Mouse (Mus musculus) common myeloid progenitor, adult 5-6 weeks (primary cell): ENCODE data around the gene Map3k3. TPM values are rescaled to one million over a fixed set of nuclear protein-coding genes. Genes with fewer than 3 reads are reported as not detected.
"Not testable (repeated sequence)": the region's sequence is repeated elsewhere in the genome, so short reads cannot be mapped to it uniquely, and the experiment has no call there.

Experiments
- ATAC-seq: replicated peaks from 2 replicates; pipeline ENCODE4 v1.8.0; 2016; ENCODE audit warnings: low read depth, mild to moderate bottlenecking, moderate TSS enrichment, inconsistent platforms; ENCODE audit not compliant: poor library complexity, severe bottlenecking
- total RNA-seq: library from RNA; stranded (forward); fragments of 200-1000, 187-1606 nt; gene quantifications from 2 replicates; pipeline ENCODE4 v1.2.3, GENCODE M21; 2017

Gene Map3k3
- total RNA-seq, 1 experiment from 2014 or later: 28.0 TPM

DNA sequence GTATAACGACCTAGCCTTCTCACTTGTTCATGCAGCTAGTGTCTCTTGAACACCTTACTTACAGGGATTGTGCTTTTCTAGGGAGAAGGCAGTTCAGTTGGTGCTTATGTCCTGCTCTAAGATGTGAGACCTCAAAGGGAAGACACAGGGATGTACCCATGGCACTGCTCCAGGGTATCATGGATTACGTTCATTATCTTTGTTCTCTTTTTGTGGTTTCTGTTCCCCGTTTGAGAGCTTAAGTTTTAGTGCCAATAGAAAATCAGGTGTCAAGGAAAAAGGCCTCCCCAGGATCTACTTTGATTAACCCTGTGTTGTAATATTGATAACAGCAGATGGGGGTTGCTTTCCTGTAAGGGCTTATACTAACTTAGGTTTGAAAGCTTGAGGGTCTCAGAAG lies 10.6 kb upstream of the Map3k3 start:
- ATAC-seq: no peak

DNA sequence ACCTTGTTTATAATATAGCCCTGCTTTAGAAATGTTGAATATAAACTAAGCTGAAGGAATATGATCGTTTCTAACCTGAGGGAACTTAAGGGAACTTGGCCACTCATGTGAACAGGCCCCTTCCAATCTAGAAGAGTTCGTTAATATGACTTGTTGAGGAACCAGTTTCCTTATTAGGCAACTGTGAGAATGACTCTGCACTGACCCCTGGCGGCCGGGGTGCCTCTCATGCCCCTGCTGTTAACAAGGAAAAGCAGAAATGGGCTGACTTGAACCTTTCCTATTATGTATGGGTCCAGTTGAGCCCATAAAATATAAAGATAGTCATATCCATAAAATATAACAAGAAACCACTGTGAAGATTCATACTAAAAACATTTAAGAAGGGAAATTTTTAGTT lies 8.1 kb upstream of the Map3k3 start:
- ATAC-seq: peak; percentile 95

DNA sequence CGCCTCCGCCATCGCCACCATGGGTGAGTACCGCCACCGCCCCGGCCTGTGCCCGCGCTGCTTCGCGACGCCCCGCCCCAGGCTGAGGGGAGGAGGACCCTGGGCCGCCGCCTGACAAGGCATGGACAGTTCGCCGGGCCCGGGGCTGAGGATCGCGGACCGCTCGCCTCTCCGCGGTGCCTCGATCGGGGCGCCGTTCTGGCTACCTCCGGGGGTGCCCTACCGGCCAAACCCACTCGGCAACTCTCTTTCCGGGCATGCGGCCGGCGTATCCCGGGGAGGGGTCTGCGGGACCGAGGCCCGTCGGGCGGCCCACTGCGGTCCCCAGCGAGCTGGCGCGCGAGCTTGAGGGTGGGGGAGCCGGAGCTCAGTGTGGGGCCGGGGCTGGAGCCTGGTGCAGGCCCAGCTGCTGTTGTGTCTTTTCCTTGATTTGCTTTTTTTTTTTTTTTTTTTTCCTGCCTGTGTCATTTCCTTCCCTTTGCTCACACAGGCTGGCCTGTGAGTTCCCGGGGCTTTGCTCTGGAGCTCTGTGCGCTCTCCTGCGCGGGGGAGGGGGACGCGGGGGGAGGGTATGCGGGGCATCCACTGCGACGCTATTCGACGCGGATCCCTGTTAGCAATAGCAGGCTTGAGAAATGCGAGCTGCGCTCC lies 623 bp downstream of the Map3k3 start:
- ATAC-seq: 0 out of 2 replicates have a peak, but pooled peaks have one; percentile 17

DNA sequence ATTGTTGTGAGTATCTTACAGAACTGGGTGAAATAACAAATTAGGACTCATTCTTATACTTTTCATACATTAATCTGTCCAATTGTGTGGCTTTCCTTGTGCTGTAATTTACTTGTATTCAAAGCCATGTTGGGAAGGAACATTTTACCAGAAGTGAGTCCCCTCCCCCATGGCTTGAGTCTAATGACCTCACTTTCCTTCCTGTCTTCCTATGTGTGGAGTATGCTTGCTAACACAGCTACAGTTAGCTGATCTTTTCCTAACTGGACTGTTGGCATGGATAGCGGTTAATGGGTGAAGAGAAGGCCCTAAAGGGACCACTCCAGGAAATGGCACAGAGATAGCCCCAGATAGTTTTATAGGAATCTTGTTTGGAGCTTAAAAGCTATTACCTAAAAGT lies 13.8 kb downstream of the Map3k3 start:
- ATAC-seq: no peak

DNA sequence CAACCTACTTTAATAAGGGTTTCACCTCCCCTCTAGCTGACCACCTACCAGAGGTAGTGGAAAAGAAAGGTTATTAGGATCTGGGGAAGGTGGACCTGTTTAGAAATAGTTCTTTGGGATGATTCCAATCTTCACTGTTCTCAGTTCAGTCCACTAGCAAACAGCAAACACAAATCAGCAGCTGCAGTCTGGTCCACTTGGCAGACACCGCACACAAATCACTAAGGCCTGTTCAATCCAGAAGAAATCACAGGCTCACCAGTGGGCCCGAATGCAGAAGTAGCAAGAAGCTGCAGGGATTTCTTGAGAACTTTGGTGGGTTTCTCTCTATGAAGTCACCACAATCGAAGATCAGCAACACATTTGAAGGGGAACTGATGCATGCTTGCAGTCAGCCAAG lies 18.5 kb downstream of the Map3k3 start:
- ATAC-seq: no peak

DNA sequence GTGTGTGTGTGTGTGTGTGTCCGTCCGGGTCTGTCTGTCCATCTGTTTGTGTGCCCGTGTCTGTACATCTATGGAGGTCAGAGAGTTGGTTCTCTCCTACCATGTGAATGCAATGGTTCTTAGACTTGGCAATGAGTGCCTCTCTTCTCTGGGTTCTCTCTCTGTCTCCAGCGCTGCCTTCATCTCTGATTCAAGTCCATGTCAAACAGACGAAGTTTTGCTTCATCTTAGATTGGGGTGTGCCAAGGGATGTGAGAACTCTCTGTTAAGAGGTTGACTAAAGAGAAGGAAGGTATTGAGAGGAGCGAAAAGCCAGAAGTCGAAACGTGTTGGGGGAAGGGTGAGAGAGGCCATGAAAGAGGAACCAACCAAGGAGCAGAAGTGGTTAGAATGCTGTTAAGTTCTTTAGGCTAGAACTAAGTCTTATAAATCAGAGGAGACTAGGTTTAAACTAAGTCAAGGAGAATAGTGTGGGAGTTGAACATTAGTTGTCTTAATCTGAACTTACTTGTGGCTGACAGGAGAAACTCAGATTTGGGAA lies 21.7 kb downstream of the Map3k3 start:
- ATAC-seq: peak; percentile 94

DNA sequence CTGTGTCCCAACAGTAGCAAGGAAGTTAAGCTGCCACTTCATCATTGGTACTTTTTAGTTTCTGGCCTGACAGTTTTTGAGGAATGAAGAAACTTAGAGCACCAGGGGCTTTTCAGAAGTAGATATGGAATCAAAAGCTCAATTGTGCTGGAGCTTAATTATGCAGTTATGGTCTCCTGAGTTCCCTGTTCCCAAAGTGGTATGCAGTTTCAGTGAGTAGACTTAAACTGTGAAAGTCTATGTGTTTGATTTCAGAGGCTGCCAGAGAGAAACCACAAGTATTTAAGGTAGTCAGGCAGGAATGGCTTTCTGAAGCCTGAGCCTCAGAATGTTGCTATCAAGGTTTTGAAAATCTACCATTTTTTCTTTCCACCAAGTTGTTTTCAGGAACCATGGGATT lies 27.3 kb downstream of the Map3k3 start:
- no peak for ATAC-seq

DNA sequence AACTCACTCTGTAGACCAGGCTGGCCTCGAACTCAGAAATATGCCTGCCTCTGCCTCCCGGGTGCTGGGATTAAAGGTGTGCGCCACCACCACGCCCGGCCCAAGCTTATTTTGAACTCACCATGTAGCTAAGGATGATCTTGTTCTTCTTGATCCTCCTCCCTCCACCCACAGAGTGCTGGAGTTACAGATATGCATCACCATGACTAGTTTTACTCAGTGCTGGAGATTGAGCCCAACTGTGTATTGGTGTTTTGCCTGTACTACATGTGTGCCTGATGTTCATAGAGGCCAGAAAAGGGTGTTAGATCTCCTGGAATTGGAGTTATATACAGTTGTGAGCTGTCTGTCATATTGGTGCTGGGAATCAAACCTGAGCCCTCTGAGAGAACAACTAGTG lies 37.8 kb downstream of the Map3k3 start:
- no peak for ATAC-seq

DNA sequence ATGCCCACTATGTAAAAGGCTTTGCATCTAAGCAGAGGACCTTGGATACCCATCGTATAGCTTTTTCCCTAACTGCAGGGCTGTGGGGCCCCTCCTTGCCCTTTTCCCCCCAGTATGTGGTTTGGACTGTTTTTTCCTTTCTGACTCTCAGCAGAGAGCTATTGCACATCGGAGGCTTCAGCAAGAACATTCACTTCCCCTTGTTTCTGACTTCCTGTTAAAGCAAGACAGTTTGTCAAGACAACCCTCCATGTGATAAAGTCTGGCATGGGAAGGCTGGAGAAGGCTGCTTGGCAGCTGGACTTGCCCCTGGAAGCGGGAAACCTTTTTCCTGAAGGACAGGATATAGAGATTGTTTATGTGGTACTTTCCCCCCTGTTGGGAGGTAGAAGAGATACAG lies 38.3 kb downstream of the Map3k3 start:
- ATAC-seq: peak; percentile 97

DNA sequence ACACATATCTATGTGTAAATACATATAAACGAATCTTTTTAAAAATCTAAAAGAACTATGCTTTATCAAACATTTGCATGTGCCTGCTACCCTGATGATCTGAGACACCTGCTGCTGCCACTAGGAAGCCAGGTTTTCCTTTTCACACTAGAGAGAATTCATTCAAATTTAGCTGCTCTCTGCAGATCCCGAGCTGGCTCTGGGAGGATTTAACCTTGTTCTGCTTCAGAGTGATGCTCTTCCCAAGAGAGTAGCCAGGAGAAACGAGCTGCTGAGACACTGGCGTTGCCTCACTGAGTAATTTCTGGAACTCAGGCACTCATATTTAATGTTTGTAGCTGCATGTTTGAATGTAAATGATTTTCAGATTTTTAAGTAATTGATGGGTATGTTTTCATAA lies 40.4 kb downstream of the Map3k3 start:
- no peak for ATAC-seq

DNA sequence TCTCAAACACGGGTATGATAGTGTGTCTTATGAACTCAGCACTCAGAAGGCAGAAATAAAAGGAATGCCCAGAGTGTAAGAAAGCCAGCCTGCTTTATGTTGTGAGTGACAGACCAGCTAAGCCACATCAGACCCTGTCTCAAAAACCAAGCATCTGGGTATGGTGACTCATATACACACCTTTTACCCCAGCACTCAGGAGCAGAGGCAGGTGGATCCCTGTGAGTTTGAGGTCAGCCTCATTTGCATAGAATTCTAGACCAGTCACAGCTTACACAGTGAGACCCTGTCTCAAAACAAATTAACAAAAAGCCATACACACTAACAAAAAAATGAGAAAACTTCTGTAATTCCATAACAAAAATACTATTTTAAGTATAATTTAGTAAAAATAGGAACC lies 41.4 kb downstream of the Map3k3 start:
- no peak for ATAC-seq

DNA sequence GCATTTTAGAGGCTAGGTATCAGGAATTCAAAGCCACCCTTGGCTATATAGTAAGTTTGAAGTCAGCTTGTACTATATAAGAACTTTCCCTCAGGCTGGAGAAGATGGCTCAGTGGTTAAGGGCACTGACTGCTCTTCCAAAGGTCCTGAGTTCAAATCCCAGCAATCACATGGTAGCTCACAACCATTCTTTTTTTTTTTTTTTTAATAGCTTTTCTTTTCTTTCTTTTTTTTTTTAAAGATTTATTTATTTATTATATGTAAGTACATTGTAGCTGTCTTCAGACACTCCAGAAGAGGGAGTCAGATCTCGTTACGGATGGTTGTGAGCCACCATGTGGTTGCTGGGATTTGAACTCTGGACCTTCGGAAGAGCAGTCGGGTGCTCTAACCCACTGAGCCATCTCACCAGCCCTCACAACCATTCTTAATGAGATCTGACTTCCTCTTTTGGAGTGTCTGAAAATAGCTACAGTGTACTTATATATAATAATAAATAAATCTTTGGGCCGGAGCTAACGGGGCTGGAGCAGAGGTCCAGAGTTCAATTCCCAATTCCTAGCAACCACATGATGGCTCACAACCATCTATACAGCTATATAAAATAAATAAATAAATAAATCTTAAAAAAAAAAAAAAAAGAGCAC lies 42.4 kb downstream of the Map3k3 start:
- ATAC-seq: not testable (repeated sequence)

DNA sequence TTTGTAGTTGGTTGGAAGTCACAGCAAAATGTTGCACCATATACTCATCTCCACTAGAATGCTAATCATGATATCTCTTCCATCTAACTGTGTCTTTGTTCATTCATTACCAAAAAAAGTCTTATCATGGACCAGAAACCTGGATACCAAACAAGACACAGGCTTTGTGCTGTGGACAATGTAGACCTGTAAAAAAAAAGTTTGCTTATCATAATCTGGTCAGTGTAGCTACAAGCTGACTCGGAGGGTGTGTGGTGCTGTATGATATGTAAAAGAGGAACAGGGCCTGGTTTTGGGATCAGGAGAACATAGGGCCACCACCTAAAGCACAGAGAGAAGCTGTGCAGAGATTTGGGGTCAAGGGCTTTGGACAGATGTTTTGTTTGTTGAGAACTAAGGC lies 45.1 kb downstream of the Map3k3 start:
- ATAC-seq: peak; percentile 79

DNA sequence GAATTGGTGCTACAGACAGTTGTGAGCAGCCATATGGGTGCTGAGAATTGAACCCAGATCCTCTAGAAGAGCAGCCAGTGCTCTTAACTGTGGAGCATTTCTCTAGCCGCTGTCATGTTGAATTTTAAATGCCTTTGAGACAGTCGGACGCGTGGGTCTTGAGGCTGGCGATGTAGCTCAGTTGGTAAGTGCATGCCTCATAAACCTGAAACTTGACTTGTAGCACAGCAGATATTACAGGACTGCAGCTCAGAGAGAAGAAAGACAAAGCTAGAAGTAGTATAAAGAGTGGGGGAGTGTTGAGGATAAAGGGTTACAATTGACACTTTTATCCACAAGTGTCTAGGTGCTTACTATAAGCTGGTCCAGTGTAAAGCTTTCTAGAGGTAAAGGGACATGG lies 48.1 kb downstream of the Map3k3 start:
- no peak for ATAC-seq

DNA sequence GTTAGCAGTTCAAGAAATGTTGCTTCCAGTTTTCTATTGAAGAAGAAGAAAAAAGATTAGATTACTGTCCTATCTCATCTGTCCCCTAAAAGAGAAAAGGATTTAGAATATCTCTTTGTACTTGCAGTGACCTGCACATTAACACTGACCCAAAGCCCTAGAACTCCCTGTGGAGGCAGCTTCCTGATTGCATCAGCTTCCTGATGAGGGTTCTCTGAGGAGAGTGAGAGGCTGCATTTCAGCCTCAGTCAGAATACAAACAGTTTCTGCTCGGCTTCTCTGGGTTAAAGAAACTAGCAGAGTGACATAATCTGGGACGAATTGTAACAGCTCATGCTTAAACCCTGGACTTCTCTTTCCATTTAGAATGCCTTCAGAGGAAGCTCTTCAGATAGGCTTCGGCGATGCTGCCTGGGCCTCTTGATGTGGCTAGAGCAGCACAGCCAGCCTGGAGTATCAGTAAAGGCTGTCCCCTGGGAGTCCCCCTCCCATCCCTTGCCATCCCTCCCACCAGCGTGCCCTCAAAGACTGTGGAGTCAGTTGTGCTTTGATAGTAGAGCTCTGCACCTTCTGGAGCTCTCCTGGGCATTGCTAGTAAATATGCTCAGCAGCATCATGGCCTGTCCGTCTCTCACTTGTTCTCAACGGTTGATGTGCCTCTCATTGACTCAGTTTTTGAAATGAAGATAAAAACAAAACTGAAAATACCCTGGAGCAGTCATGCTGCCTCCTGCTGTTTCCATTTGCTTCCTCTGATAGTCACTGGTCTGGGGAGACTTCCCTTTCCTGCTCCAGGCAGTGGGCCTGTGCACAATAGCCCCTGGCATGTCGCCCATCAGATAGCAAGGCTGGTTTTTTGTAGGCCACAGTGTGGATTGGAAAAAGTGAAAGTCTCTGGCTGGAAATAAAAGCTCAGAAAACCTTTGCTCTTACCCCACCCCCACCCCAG lies 50.4 kb downstream of the Map3k3 start:
- peak; percentile 94 for ATAC-seq

DNA sequence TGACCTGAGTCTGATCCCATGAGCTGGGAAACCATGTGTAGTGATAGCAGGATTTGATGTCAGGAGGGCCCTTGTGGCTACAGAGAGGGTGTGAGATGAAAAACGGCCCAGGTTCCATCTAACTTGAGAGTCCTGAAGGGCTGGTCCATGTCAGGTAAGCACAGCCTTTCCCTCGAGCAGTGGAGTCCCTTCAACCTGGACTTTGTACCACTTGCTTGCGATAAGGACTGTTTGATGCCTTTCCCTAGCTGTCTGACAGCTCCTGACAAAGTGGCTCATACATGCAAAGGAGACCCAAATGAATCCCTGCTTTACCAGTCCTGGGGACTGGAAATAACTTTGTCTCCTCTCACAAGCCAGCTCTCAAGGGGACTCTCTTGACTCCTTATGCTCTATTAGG lies 66.8 kb downstream of the Map3k3 start:
- ATAC-seq: no peak

DNA sequence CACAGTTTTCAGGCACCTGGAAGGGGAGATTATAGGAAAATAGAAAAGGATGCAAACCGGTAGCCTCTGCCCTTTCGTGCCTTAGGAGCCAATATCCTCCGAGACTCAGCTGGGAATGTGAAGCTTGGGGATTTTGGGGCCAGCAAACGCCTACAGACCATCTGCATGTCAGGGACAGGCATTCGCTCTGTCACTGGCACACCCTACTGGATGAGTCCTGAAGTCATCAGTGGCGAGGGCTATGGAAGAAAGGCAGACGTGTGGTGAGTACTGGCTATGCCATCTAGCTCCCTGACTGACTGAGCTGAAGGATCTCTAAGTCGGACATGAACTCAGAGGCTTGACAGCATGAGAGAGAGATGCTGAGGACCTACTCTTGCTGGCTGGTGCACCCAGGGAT lies 67.7 kb downstream of the Map3k3 start:
- ATAC-seq: no peak

DNA sequence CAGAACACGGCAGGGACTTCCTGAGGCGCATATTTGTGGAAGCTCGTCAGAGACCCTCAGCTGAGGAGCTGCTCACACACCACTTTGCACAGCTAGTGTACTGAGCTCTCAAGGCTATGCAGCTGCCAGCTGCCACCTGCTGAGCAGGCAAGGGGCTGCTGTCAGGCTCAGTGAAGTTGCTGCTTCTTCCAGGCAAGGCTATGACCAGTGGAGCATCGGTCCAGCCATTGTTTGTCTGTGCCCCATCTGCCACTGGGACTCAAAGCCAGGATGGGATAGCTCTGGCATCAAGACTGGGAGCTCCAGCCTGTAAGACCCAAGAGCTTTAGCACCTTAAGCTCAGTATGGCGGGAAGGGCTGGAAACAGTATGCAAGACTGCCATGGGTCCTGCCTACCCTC lies 69.7 kb downstream of the Map3k3 start:
- ATAC-seq: no peak

DNA sequence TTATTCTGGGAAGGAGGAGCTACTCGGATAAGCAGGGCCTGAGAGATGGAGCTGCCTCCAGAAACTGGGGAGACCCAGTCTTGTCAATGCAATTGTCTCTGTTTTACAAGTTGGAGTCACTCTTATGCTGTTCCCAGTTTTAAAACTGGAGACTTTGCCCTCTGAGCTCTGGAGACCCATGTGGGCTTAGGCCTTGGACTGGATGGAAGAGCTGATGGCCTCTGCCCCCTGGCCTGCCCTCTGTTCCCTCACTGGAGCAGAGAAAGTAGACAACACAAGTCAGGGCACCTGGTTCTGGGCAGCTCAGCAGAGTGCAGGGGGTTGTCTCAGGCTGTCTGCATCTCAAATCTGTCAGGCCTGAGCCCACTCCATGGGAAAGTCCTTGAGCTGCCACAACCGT lies 70.4 kb downstream of the Map3k3 start:
- no peak for ATAC-seq

DNA sequence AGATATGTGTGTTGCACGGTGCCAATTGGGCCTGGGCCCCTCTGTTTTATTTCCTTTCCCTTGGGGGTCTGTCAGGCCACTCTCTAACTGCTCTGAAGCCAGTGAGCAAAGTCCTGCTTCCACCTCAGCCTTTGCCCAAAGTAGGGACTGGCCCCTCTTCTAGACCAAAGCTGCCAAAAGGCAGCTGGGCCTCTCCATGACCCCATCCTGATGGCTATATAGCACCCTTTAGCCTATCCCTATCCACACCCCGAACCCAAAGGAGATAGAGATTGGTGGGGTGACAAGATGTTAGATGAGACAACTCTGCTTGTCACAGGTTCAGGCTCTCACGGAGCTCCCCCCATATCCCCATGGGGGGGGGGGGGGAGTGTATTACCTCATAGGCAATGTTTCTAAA lies 71.3 kb downstream of the Map3k3 start:
- ATAC-seq: no peak

DNA sequence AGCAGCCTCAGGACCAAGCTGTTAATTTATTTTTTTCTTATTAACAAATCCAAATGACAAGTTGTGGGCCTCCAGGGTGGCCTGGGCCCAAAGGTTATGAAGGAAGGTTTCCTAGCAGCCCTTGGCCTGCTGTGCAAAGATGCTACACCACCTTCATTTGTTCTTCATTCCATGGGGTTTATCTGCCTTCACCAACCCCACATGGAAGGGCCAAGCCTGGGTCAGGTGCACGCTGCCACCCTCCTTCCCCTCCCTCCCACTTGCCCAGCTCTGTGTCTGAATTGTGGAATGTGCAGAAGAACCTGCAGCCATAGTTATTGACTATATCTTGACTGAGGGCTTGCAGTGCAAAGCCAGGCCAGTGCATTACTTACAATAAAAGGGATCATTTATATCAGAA lies 71.8 kb downstream of the Map3k3 start:
- no peak for ATAC-seq
